Mouse (Mus musculus) hindbrain, postnatal 0 days (tissue): ENCODE data around the gene Bmp6. TPM values are rescaled to one million over a fixed set of nuclear protein-coding genes. Genes with fewer than 3 reads are reported as not detected.

Experiments used
- ATAC-seq: fragments of 200-750 bp; cut with Nextera tagmentation; 2 replicates; pipeline ENCODE4 v1.8.0; 2017; ENCODE audit warnings: mild to moderate bottlenecking, moderate TSS enrichment, moderate library complexity
- DNase-seq: peaks from one replicate; pipeline ENCODE4 v3.0.0-alpha.2; 2015; ENCODE audit warnings: low spot score
- H3K27ac ChIP-seq: fragments of 300-500 bp; sonication (generic); 2 replicates; pipeline ENCODE4 v1.5.1; 2014; ENCODE audit warnings: mild to moderate bottlenecking
- H3K27me3 ChIP-seq: fragments of 300-500 bp; sonication (generic); 2 replicates; pipeline ENCODE4 v1.6.1; 2014; ENCODE audit warnings: low read length, mixed read lengths; ENCODE audit not compliant: insufficient read depth
- H3K36me3 ChIP-seq: fragments of 300-500 bp; sonication (generic); 2 replicates; pipeline ENCODE4 v1.6.1; 2014; ENCODE audit warnings: low read length, mixed read lengths; ENCODE audit not compliant: insufficient read depth
- H3K4me1 ChIP-seq: fragments of 300-500 bp; sonication (generic); 2 replicates; pipeline ENCODE4 v1.6.1; 2014; ENCODE audit warnings: antibody characterized with exemption, low read length, mixed read lengths; ENCODE audit not compliant: insufficient read depth
- H3K4me2 ChIP-seq: fragments of 300-500 bp; sonication (generic); 2 replicates; pipeline ENCODE4 v1.6.1; 2014; ENCODE audit warnings: low read depth, mild to moderate bottlenecking, low read length, moderate library complexity, mixed read lengths
- H3K4me3 ChIP-seq: fragments of 300-500 bp; sonication (generic); 2 replicates; pipeline ENCODE4 v1.5.1; 2014; ENCODE audit warnings: low read length
- H3K9ac ChIP-seq: fragments of 300-500 bp; sonication (generic); replicated peaks from 2 replicates; pipeline ENCODE4 v1.6.1; 2014; ENCODE audit warnings: mild to moderate bottlenecking, low read length, moderate library complexity, mixed read lengths
- H3K9me3 ChIP-seq: fragments of 300-500 bp; sonication (generic); 2 replicates; pipeline ENCODE4 v1.6.1; 2016; ENCODE audit warnings: low read length, mixed read lengths
- CTCF ChIP-seq: IDR thresholded peaks from 2 replicates; pipeline ENCODE4 v1.5.1; 2016; ENCODE audit warnings: antibody characterized with exemption, control low read depth, low read depth
- WGBS: fragments of 180-500 bp; shearing (Covaris S2); extraction: QIAGEN DNeasy Blood & Tissue Kit; methylation state at CpG from one replicate; pipeline ENCODE4 v1.1.7; 2014; 5-methylcytosine and 5-hydroxymethylcytosine counted together
- polyA plus RNA-seq: library from polyadenylated mRNA; unstranded; fragments of >200 nt; fragmentation: Nextera tagmentation; extraction: Ambion mirVana; gene quantifications from 2 replicates; pipeline ENCODE4 v1.2.1, GENCODE M21; 2015
- total RNA-seq: library from RNA; depleted of rRNA; stranded (reverse); fragments of >200 nt; gene quantifications from 2 replicates; pipeline ENCODE4 v1.2.3, GENCODE M21; 2014

The Bmp6 gene
- total and polyA plus RNA-seq, 2 experiments from 2014 or later: 5.2 to 20.9 TPM

GRCm38 (mm10) chr13:38320354-38320753 is 24.6 kb upstream of the Bmp6 start:
- TF ChIP-seq CTCF: no peak
- no peak for DNase-seq
- 74% methylated on average over 10 of the region's 10 CpGs for WGBS
- H3K27ac ChIP-seq: no peak overlapping the region
- H3K4me1 ChIP-seq: no peaks in the 10 kb centered on the region
- no peaks in the 10 kb centered on the region for H3K9me3 ChIP-seq
- H3K27me3 ChIP-seq: no peaks in the 10 kb centered on the region
- H3K36me3 ChIP-seq: no peaks in the 10 kb centered on the region
- H3K4me2 ChIP-seq: no peak overlapping the region
- no peak for ATAC-seq
- H3K9ac ChIP-seq: no peak overlapping the region
- no peak overlapping the region for H3K4me3 ChIP-seq

GRCm38 (mm10) chr13:38324452-38324851 is 20.5 kb upstream of the Bmp6 start:
- ATAC-seq: no peak
- Histone ChIP-seq H3K9ac (no peak overlapping the region), H3K9me3 (no peaks in the 10 kb centered on the region), H3K4me2 (no peak overlapping the region), H3K27me3 (no peaks in the 10 kb centered on the region), H3K27ac (no peak overlapping the region), H3K4me3 (no peak overlapping the region), H3K4me1 (no peaks in the 10 kb centered on the region), H3K36me3 (no peaks in the 10 kb centered on the region)
- TF ChIP-seq CTCF: no peak
- 48% methylated on average over 10 of the region's 10 CpGs for WGBS
- DNase-seq: no peak

- Histone ChIP-seq H3K36me3 (no peaks in the 10 kb centered on the region), H3K4me2 (no peak overlapping the region), H3K4me1 (no peaks in the 10 kb centered on the region), H3K27me3 (no peaks in the 10 kb centered on the region), H3K4me3 (no peak overlapping the region), H3K27ac (no peak overlapping the region), H3K9me3 (no peaks in the 10 kb centered on the region), H3K9ac (no peak overlapping the region)
- WGBS: 50% methylated on average over 2 of the region's 2 CpGs
- no peak for ATAC-seq
- DNase-seq: no peak
- TF ChIP-seq CTCF: no peak
Observed at GRCm38 (mm10) chr13:38327377-38327776, 17.5 kb upstream of the Bmp6 start.

GRCm38 (mm10) chr13:38333496-38333895 is 11.4 kb upstream of the Bmp6 start:
- Histone ChIP-seq H3K4me2 (no peak overlapping the region), H3K4me3 (no peak overlapping the region), H3K9ac (no peak overlapping the region), H3K9me3 (no peaks in the 10 kb centered on the region), H3K27ac (no peak overlapping the region), H3K27me3 (no peaks in the 10 kb centered on the region), H3K4me1 (no peaks in the 10 kb centered on the region), H3K36me3 (no peaks in the 10 kb centered on the region)
- DNase-seq (no peak), ATAC-seq (no peak)
- TF ChIP-seq CTCF: no peak
- 78% methylated on average over 5 of the region's 5 CpGs for WGBS

GRCm38 (mm10) chr13:38342598-38342997 is 2.3 kb upstream of the Bmp6 start:
- Histone ChIP-seq H3K9me3 (no peaks in the 10 kb centered on the region), H3K4me1 (peaks cover 22% of the 10 kb centered on the region), H3K27ac (no peak overlapping the region), H3K4me3 (no peak overlapping the region), H3K9ac (no peak overlapping the region), H3K27me3 (peaks cover 18% of the 10 kb centered on the region; the same call in 1 of the 2 replicates), H3K36me3 (no peaks in the 10 kb centered on the region), H3K4me2 (no peak overlapping the region)
- ATAC-seq: peak; percentile 69
- peak; percentile 74 for TF ChIP-seq CTCF
- 27% methylated on average over 7 of the region's 7 CpGs for WGBS
- DNase-seq: peak; percentile 74

GRCm38 (mm10) chr13:38343202-38343601 is 1.7 kb upstream of the Bmp6 start:
- 74% methylated on average over 2 of the region's 2 CpGs for WGBS

GRCm38 (mm10) chr13:38345431-38345820 is 519 bp downstream of the Bmp6 start:
- no peaks in the 10 kb centered on the region for H3K9me3 ChIP-seq
- TF ChIP-seq CTCF: no peak
- peak overlapping the region; percentile 63 for H3K4me2 ChIP-seq
- H3K4me3 ChIP-seq: peak overlapping the region; percentile 40
- ATAC-seq: no peak
- H3K36me3 ChIP-seq: no peaks in the 10 kb centered on the region
- DNase-seq: no peak
- H3K27ac ChIP-seq: no peak overlapping the region; the same call in 1 of the 2 replicates
- 0% methylated on average over 29 of the region's 32 CpGs for WGBS
- H3K27me3 ChIP-seq: peaks cover 18% of the 10 kb centered on the region
- H3K9ac ChIP-seq: peak overlapping the region; percentile 41; the same call in 1 of the 2 replicates
- H3K4me1 ChIP-seq: peaks cover 22% of the 10 kb centered on the region

More at GRCm38 (mm10) chr13:38343202-38343601, 1.7 kb upstream of the Bmp6 start:
- Histone ChIP-seq H3K4me3 (no peak overlapping the region), H3K4me2 (no peak overlapping the region), H3K27me3 (peaks cover 18% of the 10 kb centered on the region), H3K36me3 (no peaks in the 10 kb centered on the region), H3K9me3 (no peaks in the 10 kb centered on the region), H3K27ac (no peak overlapping the region), H3K9ac (no peak overlapping the region), H3K4me1 (peaks cover 22% of the 10 kb centered on the region)
- no peak for DNase-seq
- no peak for ATAC-seq
- peak; percentile 28; the same call in 1 of the 2 replicates for TF ChIP-seq CTCF
